Mouse (Mus musculus): Measurements from ENCODE around the gene Ccdc63.
"Not testable (repeated sequence)": the region's sequence is repeated elsewhere in the genome, so short reads cannot be mapped to it uniquely, and the experiment has no call there.

The Ccdc63 gene

GRCm38 (mm10) chr5:122140723-122141122 lies at the start of gene Ccdc63:
Gene Ccdc63, minus strand, starts transcription at chr5:122140823.
- no peak for DNase-seq (ENCODE audit: extremely low spot score)

DNA sequence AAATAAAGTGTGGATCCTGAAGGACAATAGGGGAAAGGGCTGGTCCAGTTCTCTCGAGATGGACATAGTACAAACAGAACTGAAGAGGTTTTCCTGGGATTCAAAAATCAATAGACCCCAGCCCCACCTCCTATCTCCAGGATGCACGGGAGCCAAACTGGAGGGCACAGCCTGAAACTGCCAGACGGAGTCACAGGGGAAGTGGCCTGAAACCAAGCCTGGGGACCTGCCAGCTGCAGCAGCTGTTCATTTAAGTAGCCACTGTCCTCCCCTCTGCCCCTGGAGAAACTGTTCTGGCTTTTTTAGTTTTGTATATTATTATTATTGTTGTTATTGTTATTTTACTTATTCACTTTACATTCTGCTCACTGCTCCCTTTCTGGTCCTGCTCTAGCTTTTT lies 48.5 kb upstream of the Ccdc63 start:
- no peak for DNase-seq (ENCODE audit: extremely low spot score)

DNA sequence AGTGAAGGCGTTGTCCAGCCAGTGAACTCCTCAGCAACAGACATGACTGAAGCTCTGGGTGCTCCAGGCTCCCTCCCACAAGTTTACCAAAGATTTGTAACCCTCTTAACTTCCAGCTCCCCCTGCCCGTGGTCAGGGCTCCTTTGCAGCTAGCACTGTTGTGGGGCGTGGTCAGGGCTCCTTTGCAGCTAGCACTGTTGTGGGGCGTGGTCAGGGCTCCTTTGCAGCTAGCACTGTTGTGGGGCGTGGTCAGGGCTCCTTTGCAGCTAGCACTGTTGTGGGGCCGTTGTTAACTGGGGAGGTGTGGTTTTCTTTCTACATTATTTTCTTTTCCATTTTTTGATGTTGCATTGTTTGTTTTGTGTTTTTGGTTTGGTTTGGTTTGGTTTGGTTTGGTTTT lies 44.2 kb upstream of the Ccdc63 start:
- not testable (repeated sequence) for DNase-seq (ENCODE audit: extremely low spot score)

DNA sequence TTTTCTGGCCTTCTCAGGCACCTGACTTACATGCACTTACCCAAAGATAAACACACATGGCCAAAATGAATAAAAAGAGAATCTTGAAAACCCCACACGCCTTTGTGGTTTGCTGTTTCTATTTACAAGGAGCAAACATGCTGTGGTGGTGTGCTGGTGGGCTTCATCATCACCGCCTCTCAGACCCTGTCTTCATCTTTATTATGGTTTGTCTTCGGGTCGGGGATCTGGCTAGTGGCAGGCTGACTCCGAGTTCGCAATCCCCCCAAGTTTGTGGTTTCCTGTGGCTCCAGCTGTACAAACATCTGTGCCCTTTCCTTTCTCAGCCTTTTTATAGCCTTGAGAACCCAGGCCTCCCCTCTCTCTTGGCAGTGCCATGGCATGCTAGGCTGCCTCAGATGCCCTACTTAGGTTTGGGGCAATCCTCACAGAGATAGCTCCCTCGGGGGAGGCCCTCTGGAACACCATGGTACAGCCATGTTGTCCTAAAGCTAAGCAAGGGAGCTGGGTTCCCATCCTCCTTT lies 43.7 kb upstream of the Ccdc63 start:
- no peak for DNase-seq (ENCODE audit: extremely low spot score)

- DNase-seq (ENCODE audit: extremely low spot score), result no peak
Observed at GRCm38 (mm10) chr5:122179665-122180064, 39.0 kb upstream of the Ccdc63 start.

DNA sequence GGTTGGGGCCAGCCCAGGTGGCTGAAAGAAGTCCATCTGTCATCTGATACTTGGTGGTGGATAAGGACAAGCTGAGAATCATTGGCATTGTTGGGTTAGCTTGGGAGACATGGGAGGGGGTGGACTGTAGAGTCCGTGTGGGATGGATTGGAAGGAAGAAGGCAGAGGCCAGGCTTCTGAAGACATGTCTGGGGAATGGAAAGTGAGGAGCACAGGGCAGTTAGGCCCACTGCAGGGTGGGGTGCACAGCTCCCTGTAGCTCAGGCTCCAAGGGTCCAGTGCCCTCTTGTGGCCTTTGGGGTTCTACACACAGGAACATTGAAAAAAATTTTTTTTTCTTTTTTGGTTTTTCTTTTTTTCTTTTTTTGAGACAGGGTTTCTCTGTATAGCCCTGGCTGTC lies 35.8 kb upstream of the Ccdc63 start:
- peak; percentile 49 for DNase-seq (ENCODE audit: extremely low spot score)

- DNase-seq (ENCODE audit: extremely low spot score), result no peak
Observed at GRCm38 (mm10) chr5:122175961-122176360, 35.3 kb upstream of the Ccdc63 start.

GRCm38 (mm10) chr5:122175402-122175801 lies 34.8 kb upstream of the Ccdc63 start:
- no peak for DNase-seq (ENCODE audit: extremely low spot score)

DNA sequence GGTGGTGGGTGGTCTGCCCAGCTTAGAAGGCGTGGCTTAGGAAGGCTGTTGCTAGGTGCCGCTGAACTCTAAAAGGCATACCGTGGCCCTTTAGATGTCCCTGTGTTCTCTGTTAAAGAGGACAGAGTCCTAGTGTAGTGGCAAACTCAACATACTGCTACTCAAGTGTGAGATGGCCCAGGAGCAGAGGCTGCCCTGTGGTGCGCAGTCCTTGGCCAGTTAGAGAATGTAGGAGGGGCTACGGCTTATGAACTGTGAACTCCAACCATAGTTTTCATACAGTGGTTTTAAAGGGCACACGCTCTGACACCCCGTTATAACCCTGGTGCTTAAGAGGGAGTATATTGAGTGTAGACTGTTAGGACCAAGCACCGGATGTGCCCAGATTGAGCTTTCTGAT lies 30.4 kb upstream of the Ccdc63 start:
- DNase-seq (ENCODE audit: extremely low spot score), result no peak

DNA sequence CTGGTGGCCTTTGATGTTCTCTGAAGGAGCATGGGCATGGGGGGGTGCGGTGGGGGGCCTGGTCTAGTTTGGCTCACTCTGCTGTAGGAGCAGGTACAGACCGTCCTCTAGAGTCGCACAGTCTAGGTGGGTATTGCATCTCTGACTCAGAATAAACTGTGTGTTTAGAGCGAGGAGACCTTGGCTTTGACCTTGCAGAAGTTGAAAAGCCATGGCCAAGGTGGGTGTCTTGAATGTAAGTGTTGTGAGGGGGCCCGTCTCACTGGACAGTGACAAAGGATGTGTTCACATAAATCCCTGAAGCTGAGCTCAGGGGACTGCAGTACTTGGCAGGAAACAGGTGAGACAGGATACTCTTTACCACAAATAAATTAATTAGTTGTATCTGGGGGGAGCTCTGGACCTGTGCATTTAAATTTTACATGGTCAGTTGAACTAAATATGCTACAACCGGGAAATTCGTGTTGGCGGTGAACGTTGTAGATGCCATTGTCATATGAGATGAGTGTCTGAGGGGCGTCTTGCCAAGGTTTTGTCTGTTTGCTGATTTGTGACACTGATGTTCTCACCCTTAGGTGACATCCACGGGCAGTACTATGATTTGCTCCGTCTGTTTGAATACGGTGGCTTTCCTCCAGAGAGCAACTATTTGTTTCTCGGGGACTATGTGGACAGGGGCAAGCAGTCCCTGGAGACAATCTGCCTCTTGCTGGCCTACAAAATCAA lies 27.9 kb upstream of the Ccdc63 start:
- no peak for DNase-seq (ENCODE audit: extremely low spot score)

- DNase-seq (ENCODE audit: extremely low spot score), result no peak
Observed at GRCm38 (mm10) chr5:122166636-122167161, 26.1 kb upstream of the Ccdc63 start.

GRCm38 (mm10) chr5:122165233-122165915 lies 24.8 kb upstream of the Ccdc63 start:
- no peak for DNase-seq (ENCODE audit: extremely low spot score)

DNA sequence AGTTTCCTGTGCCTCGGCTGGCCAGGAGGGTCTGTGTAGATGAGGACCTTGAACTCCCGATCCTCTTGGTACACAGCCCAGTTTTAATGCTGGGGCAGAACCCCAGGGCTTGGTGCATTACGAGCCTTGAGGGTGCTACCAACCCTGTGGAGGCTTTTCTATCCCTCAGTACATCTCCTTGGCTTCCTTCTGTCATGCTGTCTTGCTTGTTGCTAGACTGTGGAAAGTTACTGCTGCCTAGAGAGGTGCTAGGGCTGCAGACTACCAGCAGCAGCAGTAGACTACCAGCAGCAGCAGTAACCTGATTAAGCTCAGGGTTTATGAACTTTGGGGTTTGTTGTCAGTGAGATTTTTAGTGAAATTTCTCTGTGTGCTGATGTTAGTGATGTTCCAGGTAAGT lies 23.4 kb upstream of the Ccdc63 start:
- DNase-seq (ENCODE audit: extremely low spot score), result no peak

DNA sequence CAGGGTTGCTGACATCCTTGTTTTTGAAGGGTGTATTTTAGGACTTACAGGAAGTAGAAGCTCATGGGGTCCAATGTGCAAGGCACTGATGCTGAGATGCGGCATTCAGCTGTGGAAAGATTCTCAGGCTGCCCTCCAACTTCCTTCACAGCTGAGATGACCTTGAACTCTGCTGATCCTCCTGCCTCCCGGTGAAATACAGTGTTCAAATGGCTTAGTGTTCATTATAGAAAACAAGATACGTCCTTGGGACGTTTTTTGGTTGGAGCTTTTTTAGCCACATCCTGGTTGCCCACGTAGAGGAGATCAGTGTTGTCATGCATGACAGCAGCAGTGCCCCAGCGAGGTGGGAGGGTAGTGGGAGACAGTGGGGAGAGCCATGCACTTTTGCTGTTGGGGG lies 22.6 kb upstream of the Ccdc63 start:
- no peak for DNase-seq (ENCODE audit: extremely low spot score)

GRCm38 (mm10) chr5:122158557-122159515 lies 18.2 kb upstream of the Ccdc63 start:
- peak; percentile 28 for DNase-seq (ENCODE audit: extremely low spot score)

- peak; percentile 99 for DNase-seq (ENCODE audit: extremely low spot score)
Observed at GRCm38 (mm10) chr5:122157827-122158381, 17.3 kb upstream of the Ccdc63 start, which contains the start of gene Ppp1cc. Gene Ppp1cc, plus strand, starts transcription at chr5:122158278.

- no peak for DNase-seq (ENCODE audit: extremely low spot score)
Observed at GRCm38 (mm10) chr5:122156486-122156885, 15.9 kb upstream of the Ccdc63 start.

DNA sequence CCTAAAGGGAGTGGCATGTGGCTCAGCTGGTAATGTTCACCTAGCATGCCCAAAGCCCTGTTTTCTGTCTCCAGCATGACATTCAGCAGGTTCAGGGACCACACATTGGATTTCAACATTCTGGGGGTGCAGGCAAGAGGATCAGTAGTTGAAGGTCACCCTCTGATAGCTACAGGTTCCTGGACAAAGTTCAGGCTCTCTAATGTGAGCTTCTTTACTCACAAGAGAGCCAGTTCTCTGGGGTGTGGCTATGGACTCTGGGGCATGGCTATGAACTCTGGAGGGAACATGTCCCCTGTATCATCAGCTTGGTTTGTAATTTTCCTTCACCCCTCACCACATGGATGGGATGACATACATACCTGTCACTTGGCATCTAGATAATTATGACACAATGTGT lies 15.0 kb upstream of the Ccdc63 start:
- DNase-seq (ENCODE audit: extremely low spot score), result no peak

- DNase-seq (ENCODE audit: extremely low spot score), result no peak
Observed at GRCm38 (mm10) chr5:122154782-122155181, 14.2 kb upstream of the Ccdc63 start.

- no peak for DNase-seq (ENCODE audit: extremely low spot score)
Observed at GRCm38 (mm10) chr5:122154006-122154405, 13.4 kb upstream of the Ccdc63 start.

- not testable (repeated sequence) for DNase-seq (ENCODE audit: extremely low spot score)
Observed at GRCm38 (mm10) chr5:122152508-122152907, 11.9 kb upstream of the Ccdc63 start.

All from embryo, embryonic 9.5 days (tissue).